Mouse (Mus musculus): Measurements from ENCODE around the gene Rhox11.
A peak's percentile ranks its signal among the peaks of the same experiment; 100 is the strongest.
"Not testable (repeated sequence)": the region's sequence is repeated elsewhere in the genome, so short reads cannot be mapped to it uniquely, and the experiment has no call there.

Gene Rhox11

DNA sequence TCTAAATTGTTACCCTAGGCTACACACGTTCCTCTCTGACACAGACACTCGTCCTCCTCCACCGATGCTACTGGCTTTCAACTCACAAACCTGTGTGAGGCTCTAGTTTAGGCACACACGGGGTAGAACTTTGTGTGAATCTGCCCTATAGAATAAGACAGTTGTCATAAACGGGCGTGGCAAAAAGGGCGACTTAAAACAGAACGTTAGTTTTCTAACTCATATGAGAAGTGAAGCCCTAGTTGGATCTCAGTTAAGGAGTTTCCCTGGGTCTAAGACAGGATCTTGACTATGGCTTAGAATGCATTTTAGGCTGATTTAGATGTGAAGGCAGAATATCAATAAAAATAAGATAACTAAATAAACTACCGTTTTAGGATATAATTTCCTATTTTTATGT lies at the start of gene Rhox11:
Gene Rhox11, minus strand, starts transcription at position 101 of the 400 bp plus-strand sequence.
- no peak for DNase-seq (ENCODE audit: low spot score in 2 of 2)

DNA sequence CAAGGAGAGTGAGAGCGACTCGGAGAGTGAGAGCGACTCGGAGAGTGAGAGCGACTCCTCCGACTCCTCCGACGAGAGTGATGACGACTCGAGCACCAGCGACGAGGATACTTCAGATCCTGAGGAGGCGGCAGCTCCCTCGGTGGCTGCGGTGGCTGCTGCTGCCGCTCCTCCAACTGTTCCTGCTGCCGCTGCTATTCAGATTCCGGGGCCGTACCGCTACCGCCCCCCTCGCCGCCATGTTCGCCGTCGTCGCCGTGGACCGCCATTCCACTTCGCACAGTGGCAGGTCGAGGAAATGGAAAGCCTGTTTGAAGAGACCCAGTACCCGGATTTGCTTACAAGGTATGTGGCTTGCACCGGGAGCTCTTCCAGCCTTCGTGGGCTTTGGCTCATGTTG lies 36.5 kb upstream of the Rhox11 start:
- no peak for DNase-seq (ENCODE audit: low spot score in 2 of 2)

DNA sequence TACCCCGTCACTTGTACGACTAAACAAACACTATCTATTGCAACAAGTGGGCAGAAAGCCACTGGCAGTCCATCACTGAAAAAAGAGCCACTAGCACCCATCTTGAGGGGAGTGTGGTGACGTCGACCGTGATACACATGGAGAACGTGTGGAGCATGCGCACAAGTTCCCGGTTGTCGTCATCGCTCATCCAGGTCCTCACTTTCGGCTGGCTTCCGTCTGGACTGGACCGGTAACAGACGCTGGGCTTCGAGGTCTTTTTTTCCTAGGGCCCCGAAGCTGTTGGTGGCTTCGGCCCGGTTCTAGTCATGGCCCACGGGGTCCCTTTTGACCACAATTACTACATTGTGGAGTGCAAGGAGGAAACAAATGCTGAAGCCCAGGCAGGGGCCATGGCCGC lies 36.0 kb upstream of the Rhox11 start, which contains the start of gene Rhox13:
Gene Rhox13, plus strand, starts transcription at position 238 of the 400 bp plus-strand sequence.
- no peak for DNase-seq (ENCODE audit: low spot score in 2 of 2)

DNA sequence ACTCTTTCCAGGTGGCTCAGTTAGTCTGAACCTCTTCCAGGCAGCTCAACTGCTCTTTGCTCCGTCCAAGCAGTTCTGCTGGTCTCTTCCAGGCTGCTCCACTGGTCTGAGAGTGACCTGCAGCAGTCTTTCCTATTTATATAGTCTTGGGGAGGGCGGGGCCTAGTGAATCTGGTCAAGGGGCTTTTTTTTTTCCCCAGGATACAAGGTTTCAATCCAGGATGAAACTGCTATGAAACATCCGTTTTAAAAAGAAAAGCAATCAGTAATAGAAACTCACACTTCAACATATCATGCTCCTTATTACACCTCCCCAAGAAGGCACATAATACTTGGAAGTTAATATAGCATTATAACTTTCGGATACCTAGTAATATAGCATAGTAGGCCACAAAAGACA lies 25.9 kb upstream of the Rhox11 start, which contains the start of gene Rhox12:
Gene Rhox12, minus strand, starts transcription at position 101 of the 400 bp plus-strand sequence.
- DNase-seq (ENCODE audit: low spot score in 2 of 2), result no peak

DNA sequence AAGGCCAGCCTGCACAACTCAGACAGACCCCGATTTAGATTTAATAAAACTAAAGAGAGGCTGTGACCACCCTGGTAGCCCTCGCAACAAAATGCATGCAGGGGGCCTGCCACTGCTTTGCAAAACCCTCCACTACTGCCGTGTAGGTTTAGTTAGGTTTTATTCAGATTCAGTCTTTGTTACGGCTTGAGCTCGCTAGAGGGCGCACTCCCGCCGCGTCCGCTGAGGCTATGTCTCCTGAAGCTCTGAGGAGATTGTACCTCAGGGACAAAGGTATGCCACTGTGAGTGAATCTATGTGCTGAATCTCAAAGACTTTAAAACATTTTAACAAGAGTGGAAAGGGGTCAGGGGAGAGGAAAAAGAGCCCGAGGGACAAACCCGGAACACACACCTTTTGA lies 715 bp downstream of the Rhox11 start:
- peak in 1 of 2 experiments; percentile 28 for DNase-seq (ENCODE audit: low spot score in 2 of 2)

DNA sequence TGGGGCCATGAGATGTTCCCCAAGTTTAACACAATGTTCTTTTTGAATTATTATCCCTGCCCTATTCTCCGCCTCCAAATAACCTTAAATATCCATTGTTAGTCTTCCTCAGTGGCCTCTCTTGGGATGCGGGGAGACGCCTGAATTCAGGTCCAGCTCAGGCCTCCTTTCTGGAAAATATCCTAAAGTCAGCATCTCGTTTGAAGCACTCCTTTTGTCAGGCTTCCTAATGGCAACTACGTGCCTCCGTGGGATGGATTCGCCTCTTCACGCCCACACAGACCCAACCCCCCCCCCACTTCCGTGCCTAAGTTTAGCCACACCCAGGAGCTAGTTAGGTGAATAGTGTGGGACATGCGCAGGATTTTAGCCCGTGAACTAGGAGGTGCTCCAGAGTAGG lies 18.8 kb downstream of the Rhox11 start, which contains the start of gene Rhox10:
Gene Rhox10, plus strand, starts transcription at position 301 of the 400 bp plus-strand sequence.
- no peak for DNase-seq (ENCODE audit: low spot score in 2 of 2)

DNA sequence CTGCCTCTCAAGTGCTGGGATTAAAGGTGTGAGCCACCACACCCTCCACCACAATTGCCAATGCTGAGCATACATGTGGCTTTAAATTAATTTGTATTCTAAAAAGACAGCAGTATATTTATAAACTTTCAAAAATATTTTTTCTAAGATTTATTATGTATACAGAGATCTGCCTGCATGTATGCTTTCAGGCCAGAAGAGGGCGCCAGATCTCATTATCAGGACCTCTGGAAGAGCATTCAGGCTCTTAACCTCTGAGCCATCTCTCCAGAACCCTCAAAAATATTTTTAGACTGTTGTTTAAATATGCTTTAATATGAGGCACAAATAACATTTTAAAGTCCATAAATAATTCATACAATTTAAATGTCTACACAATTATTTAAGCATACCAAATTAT lies 23.4 kb downstream of the Rhox11 start:
- DNase-seq (ENCODE audit: low spot score in 2 of 2), result no peak

DNA sequence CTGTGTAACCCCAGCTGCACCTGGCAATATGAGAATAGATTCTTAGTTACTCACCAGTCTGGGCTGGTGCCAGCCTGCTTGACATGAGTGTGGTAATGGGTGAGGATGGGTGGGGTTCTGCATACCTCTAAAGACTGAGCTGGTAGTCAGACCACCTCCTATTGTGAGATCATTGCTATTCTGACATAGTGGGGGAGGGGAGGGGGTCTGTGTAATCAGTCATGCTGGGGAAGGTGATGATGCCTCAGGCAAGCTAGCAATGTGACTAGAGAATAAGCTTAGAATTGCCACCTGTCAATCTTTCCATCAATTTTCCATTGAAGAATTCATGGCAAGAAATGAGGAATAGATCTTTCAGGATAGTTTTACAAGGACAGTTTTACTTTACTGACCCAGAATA lies 41.9 kb downstream of the Rhox11 start, which contains the start of gene Btg1-ps2:
Gene Btg1-ps2, minus strand, starts transcription at position 101 of the 400 bp plus-strand sequence.
- not testable (repeated sequence) for DNase-seq (ENCODE audit: low spot score in 2 of 2)

DNA sequence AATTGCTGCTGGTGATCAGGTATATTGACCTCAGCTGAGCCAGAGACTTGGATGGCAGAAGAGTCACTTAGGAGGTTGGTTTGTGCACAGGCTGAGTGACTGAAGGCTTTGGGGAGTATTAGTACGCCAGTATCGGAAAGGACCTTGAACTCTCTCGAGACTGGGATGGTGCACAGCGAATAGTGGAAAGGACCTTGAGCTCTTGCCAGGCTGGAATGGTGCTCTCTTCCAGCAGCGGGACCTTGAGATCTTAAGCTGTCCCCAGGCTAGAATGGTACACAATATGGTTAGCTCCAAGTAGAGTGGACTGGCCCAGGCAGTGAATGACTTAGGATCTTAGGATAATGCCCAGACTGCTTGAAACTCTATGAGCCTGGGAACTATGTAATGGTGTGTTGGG lies 45.3 kb downstream of the Rhox11 start:
- no peak for DNase-seq (ENCODE audit: low spot score in 2 of 2)

DNA sequence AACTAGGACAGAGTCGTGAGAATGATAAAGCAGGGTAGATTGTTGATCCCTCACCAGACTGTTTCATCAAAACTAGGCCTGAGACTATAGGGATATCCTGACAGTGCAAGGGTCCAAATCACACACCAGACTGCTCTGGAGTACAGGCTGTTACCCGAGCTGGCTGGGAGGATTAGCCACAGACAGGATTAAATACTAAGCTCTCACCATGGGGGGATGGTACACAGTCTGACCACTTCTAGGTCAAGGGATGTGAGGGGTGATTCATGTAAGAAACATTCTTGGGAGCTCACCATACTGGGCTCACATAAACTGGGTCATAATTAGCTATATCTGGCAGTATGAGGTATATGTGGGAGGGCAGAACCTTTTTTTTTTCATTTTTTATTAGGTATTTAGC lies 51.1 kb downstream of the Rhox11 start:
- no peak for DNase-seq (ENCODE audit: low spot score in 2 of 2)

All from frontal cortex, postnatal 14 days (tissue).